Mouse (Mus musculus): ENCODE measurements around the gene Kri1.
"Not testable (repeated sequence)": the region's sequence is repeated elsewhere in the genome, so short reads cannot be mapped to it uniquely, and the experiment has no call there.

Kri1 gene
- long read RNA-seq, experiment 1, partial matches to known transcripts: 4 of 7 reads
- long read RNA-seq, experiment 1, other reads (novel, unspliced or antisense): 2 of 7 reads
- long read RNA-seq, experiment 2, partial matches to known transcripts: 3 of 8 reads
- long read RNA-seq, experiment 2, other reads (novel, unspliced or antisense): 3 of 8 reads

DNA sequence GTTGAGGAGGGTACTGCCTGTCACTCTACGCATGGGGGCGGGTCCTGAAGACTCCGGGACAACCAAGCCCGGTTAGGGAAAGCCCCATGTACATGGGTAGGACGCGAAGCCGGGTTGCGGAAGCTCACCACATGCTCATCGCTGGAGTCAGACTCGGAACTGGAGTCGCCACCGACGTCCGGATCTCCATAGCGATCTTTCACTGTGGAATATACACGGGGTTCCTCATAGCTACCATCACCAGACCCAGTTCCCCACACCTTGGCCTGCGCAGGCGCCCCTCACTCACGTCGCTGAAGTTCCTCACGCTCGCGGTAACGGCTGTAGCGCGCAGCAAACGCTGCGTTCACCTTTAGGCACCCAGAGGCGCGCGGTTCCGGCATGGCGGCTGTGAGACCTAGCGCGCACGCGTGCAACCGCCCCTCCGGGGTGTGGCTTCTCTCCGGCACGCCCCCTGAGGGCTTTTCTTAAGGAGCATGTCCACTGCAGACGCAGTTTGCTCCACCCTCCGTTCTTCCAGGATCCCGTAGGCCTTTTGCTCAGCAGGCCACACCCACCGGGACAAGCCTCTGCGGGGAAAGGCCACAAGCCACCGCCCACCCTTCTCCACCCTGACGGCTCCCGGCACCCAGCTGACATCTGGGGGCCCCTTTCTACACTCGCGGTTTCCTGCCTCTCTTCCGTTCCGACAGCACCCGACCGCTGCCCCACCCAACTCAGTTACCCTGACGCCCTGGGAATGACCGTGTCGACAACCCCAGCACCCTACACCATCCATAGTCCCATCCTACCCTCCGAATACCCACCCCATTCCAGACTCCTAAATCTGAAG is at the start of gene Kri1:
Gene Kri1, minus strand, starts transcription at position 399 of the 832 bp plus-strand sequence.
- intact Hi-C loops (cut with DNase I): no loop called here

DNA sequence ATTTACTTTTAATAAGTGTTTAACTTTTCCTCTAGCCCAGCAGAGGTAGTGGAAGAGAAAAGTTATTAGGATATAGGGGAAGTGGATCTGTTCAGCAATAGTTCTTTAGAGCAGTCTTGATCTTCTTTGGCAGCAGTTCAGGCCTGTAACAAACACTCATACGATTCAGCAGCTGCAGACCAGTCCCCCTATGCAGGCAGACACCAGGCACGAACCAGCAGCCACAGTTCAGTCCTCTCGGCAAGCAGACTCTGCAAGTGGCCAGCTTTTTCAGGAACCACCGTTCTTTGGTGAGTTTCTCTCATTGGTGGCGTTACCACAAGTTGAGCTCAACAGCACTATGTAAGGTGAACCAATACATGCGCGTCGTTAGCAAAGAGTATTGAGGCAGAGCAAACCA is 48.7 kb upstream of the Kri1 start:
- intact Hi-C loops (cut with DNase I): no loop called here

DNA sequence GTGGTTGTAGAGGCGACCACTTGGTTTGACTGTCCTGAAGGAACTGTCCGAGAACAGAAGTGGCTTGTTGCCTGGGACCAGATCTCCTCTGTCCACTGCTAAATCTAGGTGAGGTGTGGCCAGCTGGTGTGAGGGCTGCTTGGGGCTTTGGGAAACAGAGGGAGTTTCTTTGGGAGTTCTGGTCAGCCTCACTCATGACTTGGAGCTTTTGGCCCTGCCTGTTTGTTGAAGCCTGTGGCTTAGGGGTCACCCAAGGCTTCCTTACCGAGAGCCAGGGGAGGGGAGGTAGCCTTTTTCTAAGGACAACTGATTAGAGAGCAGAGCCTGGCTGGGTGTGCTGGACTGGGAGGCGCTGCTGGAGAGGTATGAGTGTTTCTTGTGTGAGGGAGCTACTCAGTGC is 47.6 kb upstream of the Kri1 start:
- intact Hi-C loops (cut with DNase I): no loop called here

DNA sequence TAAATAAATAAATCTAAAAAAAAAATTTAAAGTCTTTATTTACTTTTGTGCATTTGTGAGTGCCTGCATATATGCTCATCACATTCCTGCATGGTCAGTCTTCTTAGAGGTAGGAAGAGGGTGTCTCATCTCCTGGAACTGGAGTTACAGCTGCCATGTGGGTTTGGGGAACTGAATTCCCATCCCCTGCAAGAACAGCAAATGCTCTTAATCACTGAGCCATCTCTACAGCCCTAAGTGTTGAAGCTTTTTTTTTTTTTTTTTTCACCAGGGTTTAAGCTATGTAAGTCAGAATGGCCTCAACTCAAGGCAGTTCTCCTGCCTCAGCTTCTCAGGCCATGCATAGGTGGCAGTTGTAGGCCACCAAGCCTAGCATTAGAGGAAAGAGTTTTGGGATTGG is 47.0 kb upstream of the Kri1 start:
- intact Hi-C loops (cut with DNase I): no loop called here

DNA sequence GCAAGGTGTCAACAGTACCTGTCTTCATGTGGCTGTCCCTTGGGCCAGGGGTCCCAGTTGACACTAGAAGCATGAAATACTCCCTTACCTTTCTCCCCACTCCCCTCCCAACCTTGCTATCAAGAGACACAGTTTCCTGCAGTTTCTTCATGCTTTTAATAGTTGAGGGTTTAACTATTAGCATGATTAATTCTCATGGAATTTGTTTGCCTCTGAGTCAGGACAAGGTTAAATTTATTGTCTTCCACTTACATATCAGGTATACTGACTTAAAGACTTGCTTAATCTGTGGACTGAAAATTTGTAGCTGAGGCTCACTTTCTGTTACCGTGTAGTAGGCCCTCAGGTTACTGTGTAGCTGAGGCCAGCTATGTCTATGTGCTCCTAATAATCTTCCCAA is 45.8 kb upstream of the Kri1 start:
- intact Hi-C loops (cut with DNase I): no loop called here

DNA sequence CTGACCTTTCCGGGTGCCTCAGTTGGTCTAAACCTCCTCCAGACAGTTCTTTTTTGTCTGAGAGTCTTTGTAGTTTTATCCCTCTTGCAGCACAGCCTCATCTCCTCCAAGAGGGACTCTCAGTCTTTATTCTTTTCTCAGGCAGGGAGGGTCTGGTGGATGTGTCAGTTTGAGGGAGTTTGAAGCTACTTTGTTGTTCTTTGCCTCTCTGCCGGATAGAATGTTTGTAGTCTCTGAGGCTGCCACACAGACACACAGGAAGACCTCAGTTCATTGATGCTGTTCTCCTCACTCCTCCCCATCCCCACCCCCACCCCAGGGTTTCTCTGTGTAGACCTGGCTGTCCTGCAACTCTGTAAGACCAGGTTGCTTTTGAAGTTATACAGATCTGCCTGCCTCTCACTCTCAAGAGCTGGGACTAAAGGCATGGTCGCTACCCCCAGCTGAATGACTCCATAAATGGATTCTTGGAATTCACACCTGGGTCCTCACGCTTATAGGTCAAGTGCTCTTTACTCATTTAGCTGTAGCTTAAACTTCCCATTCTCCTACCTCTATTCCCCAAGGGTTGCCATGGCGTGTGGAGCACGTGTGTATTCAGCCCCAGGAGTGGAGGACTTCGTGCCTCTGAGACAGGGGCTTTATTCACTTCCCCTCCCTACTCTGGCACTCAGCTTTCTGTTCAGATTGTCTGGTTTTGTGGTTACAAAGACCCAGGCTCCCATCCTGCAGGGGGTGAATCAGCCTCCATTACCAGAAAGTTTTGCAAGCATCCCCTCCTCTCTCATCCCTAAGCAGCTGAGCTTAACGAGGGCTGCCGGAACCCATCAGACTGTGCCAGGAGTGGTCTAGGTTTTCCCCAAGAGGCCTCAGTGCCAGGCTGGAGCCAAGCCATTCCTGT is 44.6 kb upstream of the Kri1 start:
- intact Hi-C loops (cut with DNase I): no loop called here

DNA sequence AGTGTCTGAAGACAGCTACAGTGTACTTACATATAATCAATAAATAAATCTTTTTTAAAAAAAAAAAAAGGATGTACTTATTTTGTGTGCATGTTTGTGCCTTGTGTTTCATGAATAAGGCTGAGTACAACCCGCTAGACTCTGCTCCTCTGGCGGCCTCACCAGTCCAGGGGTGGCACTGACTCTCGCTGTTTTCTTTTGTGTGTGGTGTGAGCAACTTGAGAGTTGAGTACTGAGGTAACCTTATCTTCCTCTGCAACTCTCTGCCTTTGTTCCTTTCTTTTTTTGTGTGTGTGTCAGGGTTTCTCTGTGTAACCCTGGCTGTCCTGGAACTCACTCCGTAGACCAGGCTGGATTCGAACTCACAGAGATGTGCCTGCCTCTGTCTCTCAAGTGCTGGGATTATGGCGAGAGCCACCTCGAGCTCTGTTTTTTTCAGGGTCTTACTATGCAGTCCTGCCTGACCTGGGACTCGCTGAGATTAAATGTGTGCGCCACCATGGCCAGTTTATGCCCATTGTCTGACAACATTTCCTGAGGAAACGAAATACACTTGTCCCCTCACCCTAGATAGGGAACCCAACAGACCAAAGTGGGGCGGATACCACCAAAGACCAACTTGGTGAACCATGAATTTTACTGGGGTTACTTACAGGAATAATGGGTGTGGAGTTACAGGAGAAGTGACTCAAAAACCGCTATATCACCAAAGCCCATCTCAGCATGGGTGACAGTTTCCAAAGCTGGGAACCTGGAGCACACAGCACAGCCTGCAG is 43.8 kb upstream of the Kri1 start:
- intact Hi-C loops (cut with DNase I): no loop called here

DNA sequence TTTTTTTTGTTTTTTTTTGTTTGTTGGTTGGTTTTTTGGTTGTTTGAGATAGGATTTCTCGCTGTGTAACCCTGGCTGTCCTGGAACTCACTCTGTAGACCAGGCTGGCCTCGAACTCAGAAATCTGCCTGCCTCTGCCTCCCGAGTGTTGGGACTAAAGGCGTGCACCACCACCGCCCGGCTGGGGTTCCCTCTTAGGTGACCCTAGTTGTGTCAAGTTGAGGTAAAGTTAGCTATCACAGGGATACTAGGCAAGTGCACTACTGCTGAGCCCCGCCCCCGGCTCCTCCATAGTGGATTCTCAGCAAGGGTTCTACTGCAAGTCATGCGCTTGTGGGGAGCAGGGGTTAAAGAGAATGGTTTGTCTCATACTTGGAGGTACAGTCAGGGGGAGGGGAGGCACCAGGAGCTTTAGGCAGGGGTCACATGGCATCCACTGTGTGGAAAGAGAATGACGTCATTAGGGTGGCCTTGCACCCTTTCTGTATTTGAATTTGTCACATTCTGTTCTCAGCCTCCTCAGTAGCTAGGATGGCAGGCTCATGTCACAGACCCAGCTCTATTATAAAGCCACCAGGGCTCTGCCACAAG is 42.0 kb upstream of the Kri1 start:
- intact Hi-C loops (cut with DNase I): no loop called here

DNA sequence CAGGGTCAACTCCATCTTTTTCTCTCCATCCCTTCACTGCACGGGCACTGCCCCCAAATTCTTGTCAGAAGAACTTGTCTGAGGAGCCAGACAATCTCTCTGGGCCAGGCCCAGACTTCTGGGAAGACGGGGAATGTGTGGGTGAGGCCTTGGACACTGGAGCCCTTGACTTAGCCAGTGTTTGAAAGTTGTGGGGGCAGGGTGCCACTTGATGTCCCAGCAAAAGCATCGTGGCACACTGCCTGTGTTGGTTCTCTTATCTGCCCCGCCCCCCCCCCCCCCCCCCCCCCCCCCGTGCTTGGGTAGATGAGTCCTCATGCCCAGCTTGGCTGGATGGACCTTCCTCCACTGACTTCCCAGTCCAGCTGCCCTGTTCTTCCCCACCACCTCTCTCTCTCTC is 41.3 kb upstream of the Kri1 start:
- intact Hi-C loops (cut with DNase I): no loop called here

DNA sequence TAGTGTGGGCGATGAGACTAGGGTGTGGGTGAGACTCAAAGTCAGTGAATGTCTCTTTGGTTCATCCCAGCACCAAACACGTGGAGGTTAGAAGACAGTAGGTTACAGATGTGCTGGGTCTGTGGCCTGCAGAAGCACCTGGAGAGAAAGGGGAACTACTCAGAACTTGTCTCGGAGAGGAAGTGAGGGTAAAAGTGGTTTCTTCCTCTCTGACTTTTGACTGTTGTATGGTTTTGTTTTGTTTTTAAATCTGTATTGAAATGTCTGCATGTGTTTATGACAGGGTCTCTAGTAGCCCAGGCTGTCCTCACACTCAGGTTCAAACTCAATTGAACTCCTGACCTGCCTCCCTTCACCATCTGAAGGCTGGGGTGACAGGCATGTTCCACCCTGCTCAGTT is 40.3 kb upstream of the Kri1 start:
- intact Hi-C loops (cut with DNase I): no loop called here

DNA sequence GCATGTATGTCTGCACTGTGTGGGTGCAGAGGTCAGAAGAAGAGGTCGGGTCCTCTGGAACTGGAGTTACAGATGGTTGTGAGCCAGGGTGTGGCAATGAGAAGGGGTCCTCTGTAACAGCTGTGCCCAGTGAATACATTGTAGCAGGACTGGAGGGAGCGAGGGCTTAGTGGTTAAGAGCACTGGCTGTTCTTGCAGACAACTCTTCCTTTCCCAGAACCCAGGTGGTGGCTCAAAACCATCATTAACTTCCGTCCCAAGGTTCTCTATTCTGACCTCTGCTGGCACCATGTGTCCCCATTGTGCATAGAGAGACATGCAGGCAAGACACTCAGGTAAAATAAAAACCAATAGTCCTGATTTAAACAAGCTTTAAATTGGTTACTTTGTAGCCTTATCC is 39.8 kb upstream of the Kri1 start:
- intact Hi-C loops (cut with DNase I): no loop called here

DNA sequence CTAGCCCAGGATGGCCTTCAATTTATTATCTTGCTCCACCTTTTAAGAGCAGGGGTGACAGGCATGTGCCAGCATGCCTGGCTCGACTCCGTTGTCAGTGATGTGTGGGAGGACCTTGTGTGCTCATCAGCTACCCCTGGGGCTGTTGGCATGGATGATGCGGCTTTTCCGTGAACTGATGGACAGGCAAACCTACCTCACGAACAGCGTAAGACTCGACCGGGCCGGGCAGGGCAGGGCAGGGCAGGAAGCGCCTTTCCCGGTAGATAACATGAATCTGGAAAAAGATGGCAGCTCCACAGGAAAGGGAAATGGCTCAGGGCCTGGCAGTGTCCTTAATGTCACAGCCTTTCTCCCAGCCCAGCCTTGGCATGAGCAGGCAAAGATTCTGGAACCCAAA is 36.5 kb upstream of the Kri1 start:
- intact Hi-C loops (cut with DNase I): no loop called here

DNA sequence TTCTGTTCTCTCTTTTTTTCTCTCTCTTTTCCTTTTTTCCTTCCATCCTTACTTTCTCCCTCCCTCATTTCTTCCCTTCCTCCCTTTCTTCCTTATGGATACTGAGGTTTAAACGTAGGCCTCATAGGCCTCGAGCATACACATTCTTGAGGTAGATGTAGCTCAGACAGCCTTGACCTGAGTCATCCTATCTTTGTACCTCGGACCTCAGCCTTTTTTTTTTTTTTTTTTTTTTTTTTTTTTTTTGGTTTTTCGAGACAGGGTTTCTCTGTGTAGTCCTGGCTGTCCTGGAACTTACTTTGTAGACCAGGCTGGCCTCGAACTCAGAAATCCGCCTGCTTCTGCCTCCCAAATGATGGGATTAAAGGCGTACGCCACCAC is 35.1 kb upstream of the Kri1 start:
- intact Hi-C loops (cut with DNase I): not testable (repeated sequence)

DNA sequence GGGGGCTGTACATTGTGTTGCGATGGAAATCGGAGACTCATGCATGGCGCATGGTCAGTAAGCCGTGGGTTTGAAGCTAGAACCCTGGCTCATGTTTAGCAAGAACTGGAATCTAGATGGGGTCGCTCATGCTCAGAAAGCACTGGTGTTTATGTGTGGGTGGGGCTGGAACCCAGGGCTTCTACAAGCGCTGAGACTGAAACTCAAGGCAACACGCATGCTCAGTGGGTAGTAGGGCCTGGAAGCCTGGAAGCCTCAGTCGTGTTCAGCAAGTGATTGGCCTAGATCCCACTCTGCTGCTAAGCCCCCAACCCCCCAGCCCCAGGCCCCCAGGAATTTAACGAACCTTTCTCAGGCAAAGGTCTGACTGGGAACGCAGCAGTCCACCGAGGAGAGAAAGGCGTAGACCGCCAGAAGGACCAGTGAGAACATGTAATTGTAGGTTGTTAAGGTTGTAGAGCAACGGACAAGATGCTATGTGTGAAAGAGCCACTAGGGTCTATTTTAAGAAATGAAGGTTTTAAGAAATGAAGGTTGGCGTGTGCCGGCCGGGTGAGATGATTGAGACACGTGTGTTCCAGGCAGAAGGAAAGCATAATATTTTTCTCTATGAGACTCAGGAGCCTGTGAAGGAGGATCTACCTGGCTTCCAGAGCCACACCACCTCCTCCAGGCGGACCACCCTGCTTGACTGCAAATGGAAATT is 34.6 kb upstream of the Kri1 start:
- intact Hi-C loops (cut with DNase I): no loop called here

DNA sequence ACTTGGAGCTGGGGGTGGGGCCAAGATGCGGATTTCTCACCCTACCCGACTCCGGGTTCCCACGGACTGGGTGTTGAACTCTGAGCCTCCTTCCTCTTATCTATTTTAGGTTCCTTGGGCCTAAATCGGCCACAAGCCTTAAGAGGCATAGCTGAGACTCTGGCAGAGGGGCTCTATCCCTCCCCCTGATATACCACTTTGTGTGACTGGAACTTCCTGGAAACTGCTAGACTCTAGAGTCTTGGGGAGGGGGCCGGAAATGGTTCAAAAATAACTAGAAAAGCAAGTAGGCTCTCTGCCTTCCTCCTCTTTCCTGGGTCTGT is 33.7 kb upstream of the Kri1 start:
- intact Hi-C loops (cut with DNase I): no loop called here

DNA sequence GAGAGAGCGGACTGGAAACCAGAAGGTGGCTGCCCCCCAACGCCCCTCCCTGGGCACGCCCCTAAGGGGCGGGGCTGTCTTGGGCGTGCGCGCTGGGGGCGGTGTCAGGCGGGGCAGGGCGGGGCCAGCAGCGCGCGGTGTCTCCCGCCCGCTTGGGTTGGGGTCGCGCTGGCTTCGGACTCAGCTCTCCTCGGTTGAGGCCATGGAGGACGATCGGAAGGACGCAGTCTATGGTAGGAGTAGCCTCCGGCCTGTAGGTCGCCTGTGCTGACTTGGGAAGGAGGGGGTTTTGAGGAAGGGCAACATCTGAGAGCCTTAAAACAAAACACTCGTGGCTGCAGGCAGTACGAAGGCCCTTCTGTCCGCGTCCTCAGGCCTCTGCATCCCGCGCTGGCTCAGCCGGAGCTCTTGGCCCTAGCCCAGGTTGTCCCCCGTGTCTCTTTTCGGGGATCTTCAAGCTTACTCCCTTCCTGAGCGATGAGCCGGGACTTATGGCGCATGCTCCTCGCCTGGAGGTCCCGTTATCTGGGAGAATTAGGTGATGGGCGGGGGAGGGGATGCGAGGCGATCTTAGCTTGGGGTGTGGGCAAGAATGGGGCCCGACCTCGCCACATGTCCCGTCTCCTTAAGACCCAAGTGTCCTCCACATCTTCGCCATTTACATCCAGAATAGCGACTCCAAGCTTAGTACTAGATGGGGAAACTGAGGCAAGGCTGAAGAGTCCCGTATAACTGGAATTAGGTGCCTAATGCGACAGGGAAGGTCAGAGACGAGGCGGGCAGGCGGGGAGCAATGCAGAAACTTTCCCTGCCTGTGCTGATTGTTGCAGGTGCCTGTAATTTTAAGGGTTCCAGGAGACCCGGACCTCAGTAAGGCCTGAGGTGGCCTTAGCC is 33.1 kb upstream of the Kri1 start, which contains the start of gene Slc44a2:
Gene Slc44a2, plus strand, starts transcription at position 80 of the 894 bp plus-strand sequence.
- intact Hi-C loops (cut with DNase I): no loop called here

DNA sequence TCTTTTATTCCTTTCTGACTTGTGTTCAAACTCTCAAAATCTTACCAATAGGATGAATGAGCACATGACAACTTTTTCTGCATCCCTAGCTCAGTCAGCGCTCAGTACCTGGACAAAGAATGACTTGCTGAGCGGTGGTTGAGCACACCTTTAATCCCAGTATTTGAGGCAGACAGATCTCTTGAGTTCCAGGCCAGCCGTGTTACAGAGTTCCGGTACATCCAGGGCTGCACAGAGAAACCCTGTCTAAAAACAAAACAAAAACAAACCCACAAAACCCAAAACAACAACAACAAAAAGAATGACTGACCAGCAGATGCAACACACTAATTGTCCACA is 32.5 kb upstream of the Kri1 start:
- intact Hi-C loops (cut with DNase I): no loop called here

DNA sequence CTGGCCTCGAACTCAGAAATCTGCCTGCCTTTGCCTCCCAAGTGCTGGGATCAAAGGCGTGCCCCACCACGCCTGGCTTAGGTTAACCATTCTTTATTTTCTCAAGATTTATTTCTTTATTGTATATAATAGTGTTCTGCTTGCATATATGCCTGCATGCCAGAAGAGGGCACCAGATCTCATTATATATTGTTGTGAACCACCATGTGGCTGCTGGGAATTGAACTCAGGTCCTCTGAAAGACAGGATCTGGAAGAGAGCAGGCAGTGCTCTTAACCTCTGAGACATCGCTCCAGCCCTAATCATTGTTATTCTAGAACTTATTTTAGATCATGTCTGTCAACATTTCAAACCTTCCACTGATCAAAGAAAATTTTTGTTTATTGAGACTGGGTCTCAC is 31.7 kb upstream of the Kri1 start:
- intact Hi-C loops (cut with DNase I): no loop called here

DNA sequence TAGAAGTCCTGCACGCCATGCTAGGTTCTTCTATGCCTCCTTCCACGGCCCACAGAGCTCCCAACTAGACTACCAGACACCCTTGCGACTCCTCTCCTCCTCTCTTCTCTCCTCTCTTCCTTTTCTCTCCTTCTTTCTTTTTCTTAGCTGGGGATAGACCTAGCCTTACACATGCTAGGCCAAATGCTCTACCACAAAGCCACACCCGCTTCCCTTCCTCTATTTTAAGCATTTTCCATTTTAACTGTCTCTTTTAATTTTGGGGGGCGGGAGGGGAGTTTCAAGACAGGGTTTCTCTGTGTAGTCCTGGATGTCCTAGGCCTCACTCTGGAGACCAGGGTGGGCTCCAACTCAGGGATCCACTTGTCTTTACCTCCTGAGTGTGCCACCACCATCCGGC is 31.0 kb upstream of the Kri1 start:
- intact Hi-C loops (cut with DNase I): no loop called here

DNA sequence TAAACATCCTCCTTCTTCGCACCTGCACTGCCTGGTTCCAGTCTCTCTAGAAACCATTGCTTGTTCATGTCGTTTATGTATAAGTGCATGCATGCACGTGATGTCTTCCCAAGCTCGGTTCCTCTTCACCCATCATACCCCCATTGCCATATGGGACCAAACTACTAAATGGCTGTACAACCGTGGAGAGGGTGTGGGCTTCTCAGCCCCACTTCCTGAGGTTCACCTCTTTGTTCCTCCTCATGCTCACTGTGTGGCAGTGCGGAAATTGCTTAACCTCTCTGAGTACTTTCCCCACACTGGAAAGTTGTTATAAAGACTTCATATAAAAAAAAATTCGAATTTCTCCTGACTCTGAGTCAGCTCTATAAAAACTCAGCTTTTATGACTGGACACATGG is 28.9 kb upstream of the Kri1 start:
- intact Hi-C loops (cut with DNase I): no loop called here
